ENCODE assay signal across 8 mouse cellular contexts in genomic region chr5:134007127-134007771, GRCm38 (mm10).
DNase-seq lines count a peak whose midpoint lies in the region; ATAC-seq and TF ChIP-seq lines count a peak whose summit lies in the region.

No protein-coding gene starts in this region.

- H3K9ac ChIP-seq in heart, embryonic 15.5 days: no peak overlapping the region
- no peak overlapping the region for H3K9ac ChIP-seq in limb, embryonic 14.5 days (ENCODE audit: low read depth, low read length, severe bottlenecking)
- H3K9ac ChIP-seq in stomach, embryonic 16.5 days (ENCODE audit: low read length): no peak overlapping the region

- peaks cover 7% of the 10 kb centered on the region for H3K4me1 ChIP-seq in heart, embryonic 15.5 days (replicated peaks)
- peaks cover 6% of the 10 kb centered on the region; the same call in 1 of the 2 replicates for H3K4me1 ChIP-seq in limb, embryonic 14.5 days (ENCODE audit: control insufficient read depth, insufficient read depth, low read length)
- no peaks in the 10 kb centered on the region for H3K4me1 ChIP-seq in stomach, embryonic 16.5 days (ENCODE audit: control insufficient read depth, insufficient read depth, low read length)

- intact Hi-C loops in left cerebral cortex, postnatal 25 days (cut with DNase I): loop anchor here (10.0 kb wide), 3 partner anchors 192 to 1892 kb away; no protein-coding TSS in a partner anchor
- intact Hi-C loops in left cerebral cortex, postnatal 14 days (cut with DNase I): no loop called here

- H3K27me3 ChIP-seq in heart, embryonic 15.5 days: 0 out of 2 replicates have a peak, but pooled peaks cover 6% of the 10 kb centered on the region
- H3K27me3 ChIP-seq in limb, embryonic 14.5 days (ENCODE audit: control insufficient read depth, insufficient read depth, low read length): 0 out of 2 replicates have a peak, but pooled peaks cover 4% of the 10 kb centered on the region
- H3K27me3 ChIP-seq in stomach, embryonic 16.5 days (ENCODE audit: control insufficient read depth, insufficient read depth, low read length): no peaks in the 10 kb centered on the region; the same call in 1 of the 2 replicates

- DNase-seq in cerebellum, adult 11 months: peak; percentile 38
- DNase-seq in cerebellum, adult 9-10 months: no peak
- peak; percentile 94 for DNase-seq in ZHBTc4 (ENCODE audit: low read depth, low spot score)
- DNase-seq in limb, embryonic 14.5 days (ENCODE audit: low spot score): no peak
- no peak for DNase-seq in left cerebral cortex, postnatal 25 days (ENCODE audit: low spot score in 2 of 2)
- no peak for DNase-seq in left cerebral cortex, postnatal 14 days (ENCODE audit: low spot score in 2 of 2)

- TF ChIP-seq POLR2A in limb, embryonic 14.5 days (IDR thresholded peaks at IDR 0.05; ENCODE audit: borderline replicate concordance, extremely low read depth, insufficient read depth, insufficient read length): no peak

- WGBS in heart, embryonic 15.5 days: 18% methylated on average over 3 of the region's 3 CpGs
- WGBS in limb, embryonic 14.5 days: 18% methylated on average over 3 of the region's 3 CpGs
- 20% methylated on average over 3 of the region's 3 CpGs for WGBS in stomach, embryonic 16.5 days

- no peak overlapping the region for H3K4me3 ChIP-seq in heart, embryonic 15.5 days
- no peak overlapping the region for H3K4me3 ChIP-seq in limb, embryonic 14.5 days (replicated peaks; ENCODE audit: low read length)
- H3K4me3 ChIP-seq in stomach, embryonic 16.5 days (replicated peaks; ENCODE audit: low read length): no peak overlapping the region

- no peak overlapping the region for H3K4me2 ChIP-seq in heart, embryonic 15.5 days
- H3K4me2 ChIP-seq in limb, embryonic 14.5 days (replicated peaks; ENCODE audit: low read depth, low read length, severe bottlenecking): no peak overlapping the region
- H3K4me2 ChIP-seq in stomach, embryonic 16.5 days (ENCODE audit: low read depth, low read length): no peak overlapping the region; the same call in 1 of the 2 replicates

- ATAC-seq in heart, embryonic 15.5 days (replicated peaks; ENCODE audit: insufficient number of reproducible peaks, insufficient read depth, low FRiP score, low read depth): 0 out of 2 replicates have a peak, but pooled peaks have one; percentile 37
- ATAC-seq in limb, embryonic 14.5 days (ENCODE audit: low FRiP score, low read depth): peak; percentile 41
- peak; percentile 74 for ATAC-seq in stomach, embryonic 16.5 days (ENCODE audit: insufficient read depth, low FRiP score)

- H3K9me3 ChIP-seq in heart, embryonic 15.5 days (replicated peaks): no peaks in the 10 kb centered on the region
- H3K9me3 ChIP-seq in limb, embryonic 14.5 days (ENCODE audit: control insufficient read depth, low read length): no peaks in the 10 kb centered on the region
- H3K9me3 ChIP-seq in stomach, embryonic 16.5 days (replicated peaks; ENCODE audit: control insufficient read depth, low read length): no peaks in the 10 kb centered on the region

- H3K36me3 ChIP-seq in heart, embryonic 15.5 days: no peaks in the 10 kb centered on the region
- H3K36me3 ChIP-seq in limb, embryonic 14.5 days (ENCODE audit: control insufficient read depth, insufficient read depth, low read length): no peaks in the 10 kb centered on the region
- H3K36me3 ChIP-seq in stomach, embryonic 16.5 days (ENCODE audit: control insufficient read depth, insufficient read depth, low read length): no peaks in the 10 kb centered on the region

- H3K27ac ChIP-seq in heart, embryonic 15.5 days: no peak overlapping the region
- no peak overlapping the region for H3K27ac ChIP-seq in limb, embryonic 14.5 days (replicated peaks; ENCODE audit: low read depth, low read length)
- no peak overlapping the region for H3K27ac ChIP-seq in stomach, embryonic 16.5 days (ENCODE audit: low read length)

Comparison
In these comparisons a context has a peak if more than half of its experiments do, and no peak if none do; other contexts are left out.
1. DNase-seq: peak in cerebellum, adult 11 months (single experiment) and ZHBTc4 (single experiment); none in cerebellum, adult 9-10 months (single experiment), limb, embryonic 14.5 days (single experiment), left cerebral cortex, postnatal 25 days (0 of 2) and left cerebral cortex, postnatal 14 days (0 of 2).
2. Peak in every context shown above with its lines, with median percentiles within 50 percentile points of each other: ATAC-seq.